Mouse (Mus musculus): Measurements from ENCODE around the gene Sdk1. TPM values are rescaled to one million over a fixed set of nuclear protein-coding genes. Genes with fewer than 3 reads are reported as not detected.

Gene Sdk1
- total and polyA plus RNA-seq, 3 experiments: 0.04 to 0.87 TPM; not detected in 1

- no peak overlapping the region for H3K27ac ChIP-seq (ENCODE audit: insufficient read depth, low read depth)
- in situ Hi-C loops (cut with MboI; ENCODE audit: low pct_ligation_motif_present, low pct_unique_long_range_greater_than_20kb, low sequenced_read_pairs) (no loop called here), dilution Hi-C loops (cut with MboI; ENCODE audit: extremely low pct_ligation_motif_present, extremely low pct_unique_long_range_greater_than_20kb, low sequenced_read_pairs) (no loop called here)
- H3K4me2 ChIP-seq (ENCODE audit: insufficient read depth, low read depth, poor library complexity, severe bottlenecking): no peak overlapping the region
- H3K36me3 ChIP-seq (replicated peaks in 1 of 2; ENCODE audit: control insufficient read depth in 1 of 2, insufficient read depth in 1 of 2, low read length in 1 of 2): no peaks in the 10 kb centered on the region
- peaks cover 61% of the 10 kb centered on the region for H3K27me3 ChIP-seq (replicated peaks)
- peaks cover 0 to 4% of the 10 kb centered on the region in 2 experiments; a peak in 2 of 4 replicates for H3K4me1 ChIP-seq (ENCODE audit: control insufficient read depth in 1 of 2, insufficient read depth in 2 of 2)
- H3K79me2 ChIP-seq (replicated peaks; ENCODE audit: control insufficient read depth, extremely low read depth, insufficient read depth, poor library complexity, severe bottlenecking): no peaks in the 10 kb centered on the region
- TF ChIP-seq ZMIZ1 (IDR thresholded peaks at IDR 0.05; ENCODE audit: low read depth, low read length): no peak
- TF ChIP-seq POLR2A (IDR thresholded peaks at IDR 0.05; ENCODE audit: low read depth, low read length): no peak
- TF ChIP-seq ETS1 (conservative IDR thresholded peaks at IDR 0.05; ENCODE audit: low read depth, low read length): no peak
- TF ChIP-seq IRF4 (IDR thresholded peaks at IDR 0.05; ENCODE audit: low read depth, low read length): no peak
- H3K9me3 ChIP-seq (replicated peaks; ENCODE audit: low read length): peaks cover 7% of the 10 kb centered on the region
- H3K4me3 ChIP-seq (replicated peaks in 1 of 3; ENCODE audit: low read depth in 2 of 3, low read length in 2 of 3, poor library complexity in 1 of 3): no peak overlapping the region
- no peak for DNase-seq (ENCODE audit: extremely low read depth)
- no peak overlapping the region for H3K9ac ChIP-seq (ENCODE audit: insufficient read depth, low read depth)
Observed at GRCm38 (mm10) chr5:142036536-142036935, 795.2 kb downstream of the Sdk1 start.

- H3K27me3 ChIP-seq (replicated peaks): peaks cover 52% of the 10 kb centered on the region
- peaks cover 0 to 4% of the 10 kb centered on the region in 2 experiments; a peak in 2 of 4 replicates for H3K4me1 ChIP-seq (ENCODE audit: control insufficient read depth in 1 of 2, insufficient read depth in 2 of 2)
- DNase-seq (ENCODE audit: extremely low read depth): no peak
- H3K79me2 ChIP-seq (replicated peaks; ENCODE audit: control insufficient read depth, extremely low read depth, insufficient read depth, poor library complexity, severe bottlenecking): no peaks in the 10 kb centered on the region
- no peaks in the 10 kb centered on the region for H3K36me3 ChIP-seq (replicated peaks in 1 of 2; ENCODE audit: control insufficient read depth in 1 of 2, insufficient read depth in 1 of 2, low read length in 1 of 2)
- dilution Hi-C loops (cut with MboI; ENCODE audit: extremely low pct_ligation_motif_present, extremely low pct_unique_long_range_greater_than_20kb, low sequenced_read_pairs) (no loop called here), in situ Hi-C loops (cut with MboI; ENCODE audit: low pct_ligation_motif_present, low pct_unique_long_range_greater_than_20kb, low sequenced_read_pairs) (no loop called here)
- H3K4me2 ChIP-seq (ENCODE audit: insufficient read depth, low read depth, poor library complexity, severe bottlenecking): no peak overlapping the region
- no peak overlapping the region for H3K9ac ChIP-seq (ENCODE audit: insufficient read depth, low read depth)
- no peak overlapping the region for H3K27ac ChIP-seq (ENCODE audit: insufficient read depth, low read depth)
- TF ChIP-seq BHLHE40 (IDR thresholded peaks at IDR 0.05; ENCODE audit: low read depth, low read length) (no peak), JUN (IDR thresholded peaks at IDR 0.05; ENCODE audit: insufficient read depth, low read depth, low read length) (no peak), USF1 (IDR thresholded peaks at IDR 0.05; ENCODE audit: low read depth, low read length) (no peak), ZNF384 (IDR thresholded peaks at IDR 0.05; ENCODE audit: low read depth, low read length) (no peak), CHD2 (IDR thresholded peaks at IDR 0.05; ENCODE audit: low read length) (no peak), MAX (IDR thresholded peaks at IDR 0.05; ENCODE audit: low read length) (no peak), CTCF (conservative IDR thresholded peaks at IDR 0.05 in 1 of 2, IDR thresholded peaks at IDR 0.05 in 1 of 2; ENCODE audit: low read depth in 2 of 2, low read length in 2 of 2) (no peak), ZMIZ1 (IDR thresholded peaks at IDR 0.05; ENCODE audit: low read depth, low read length) (no peak), RCOR1 (conservative IDR thresholded peaks at IDR 0.05; ENCODE audit: low read depth, low read length) (no peak), TCF12 (IDR thresholded peaks at IDR 0.05; ENCODE audit: low read depth, low read length) (no peak), CHD1 (IDR thresholded peaks at IDR 0.05; ENCODE audit: low read depth, low read length) (no peak), USF2 (conservative IDR thresholded peaks at IDR 0.05; ENCODE audit: low read depth, low read length) (no peak), KAT2A (IDR thresholded peaks at IDR 0.05; ENCODE audit: insufficient replicate concordance, low read length) (no peak)
- peaks cover 7% of the 10 kb centered on the region for H3K9me3 ChIP-seq (replicated peaks; ENCODE audit: low read length)
- H3K4me3 ChIP-seq (replicated peaks in 1 of 3; ENCODE audit: low read depth in 2 of 3, low read length in 2 of 3, poor library complexity in 1 of 3): no peak overlapping the region
Observed at GRCm38 (mm10) chr5:142039236-142039635, 797.9 kb downstream of the Sdk1 start.

Data from CH12.LX (cell line).